ENCODE assay signal across 8 mouse cellular contexts in the genomic region with DNA sequence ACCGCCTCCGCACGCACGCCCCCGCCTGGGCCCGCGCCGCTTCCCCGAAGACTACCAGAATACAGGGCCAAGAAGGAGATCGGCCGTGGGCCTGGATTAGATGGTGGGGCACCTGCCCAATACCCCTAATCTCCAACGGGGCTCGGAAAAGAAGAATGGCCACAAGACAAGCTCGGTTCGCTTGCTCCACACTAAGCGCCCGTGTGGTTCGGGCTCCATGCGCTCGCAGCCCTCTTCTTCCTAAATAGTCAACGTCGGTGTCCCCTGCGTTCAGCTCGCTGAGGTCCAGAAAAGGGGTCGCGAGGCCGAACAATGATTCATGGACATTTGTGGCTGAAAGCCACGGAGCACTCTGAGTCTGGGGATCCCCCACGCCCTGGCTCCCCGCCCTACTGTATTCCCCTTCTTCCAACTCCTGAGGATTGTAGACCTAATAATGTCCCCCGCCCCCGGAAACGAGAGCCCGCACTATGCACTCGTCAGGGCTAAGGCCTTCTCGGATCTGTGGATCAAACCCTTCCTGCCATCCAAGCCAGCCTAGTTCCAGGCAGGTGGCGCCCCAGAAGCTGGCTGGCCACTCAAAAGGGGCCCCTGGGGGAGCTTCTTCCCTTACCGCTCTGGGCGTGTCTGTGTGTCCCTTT. TPM values are rescaled to one million over a fixed set of nuclear protein-coding genes. Genes with fewer than 3 reads are reported as not detected.
DNase-seq lines count a peak whose midpoint lies in the region; ATAC-seq and TF ChIP-seq lines count a peak whose summit lies in the region.

No protein-coding gene starts in this region.

- H3K36me3 ChIP-seq in liver, adult 2 months (ENCODE audit: control insufficient read depth, insufficient read depth, low read length): no peaks in the 10 kb centered on the region
- no peaks in the 10 kb centered on the region for H3K36me3 ChIP-seq in forebrain, embryonic 15.5 days
- no peaks in the 10 kb centered on the region for H3K36me3 ChIP-seq in liver, embryonic 15.5 days (replicated peaks)

- peaks cover 11% of the 10 kb centered on the region for H3K4me1 ChIP-seq in liver, adult 2 months (ENCODE audit: control insufficient read depth, insufficient read depth, low read length)
- H3K4me1 ChIP-seq in forebrain, embryonic 15.5 days: peaks cover 84% of the 10 kb centered on the region
- H3K4me1 ChIP-seq in liver, embryonic 15.5 days (replicated peaks): peaks cover 37% of the 10 kb centered on the region

- no peaks in the 10 kb centered on the region for H3K9me3 ChIP-seq in forebrain, embryonic 15.5 days
- no peaks in the 10 kb centered on the region for H3K9me3 ChIP-seq in liver, embryonic 15.5 days (replicated peaks)

- no peak overlapping the region for H3K9ac ChIP-seq in liver, adult 2 months (ENCODE audit: low read depth, low read length)
- H3K9ac ChIP-seq in forebrain, embryonic 15.5 days (replicated peaks): peak overlapping the region; percentile 66
- H3K9ac ChIP-seq in liver, embryonic 15.5 days: no peak overlapping the region

- TF ChIP-seq CTCF in liver, adult 2 months (IDR thresholded peaks at IDR 0.05; ENCODE audit: low read depth, low read length): no peak

- ATAC-seq in forebrain, embryonic 15.5 days (replicated peaks): 0 out of 2 replicates have a peak, but pooled peaks have one; percentile 2
- no peak for ATAC-seq in liver, embryonic 15.5 days (ENCODE audit: insufficient read depth)

- DNase-seq in liver, adult 2 months (ENCODE audit: extremely low read depth, low read depth, low spot score): no peak
- no peak for DNase-seq in liver
- peak; percentile 73 for DNase-seq in cerebellum, adult 9-10 months
- DNase-seq in right cerebral cortex, postnatal 4 days: no peak
- DNase-seq in left cerebral cortex, adult 9 months (ENCODE audit: low spot score in 2 of 2): no peak
- DNase-seq in T-cell, adult 2 months (ENCODE audit: low spot score): no peak

- H3K27ac ChIP-seq in liver, adult 2 months (replicated peaks; ENCODE audit: insufficient read depth, low read depth, low read length): no peak overlapping the region
- H3K27ac ChIP-seq in forebrain, embryonic 15.5 days (replicated peaks): peak overlapping the region; percentile 27; the same call in 1 of the 2 replicates
- H3K27ac ChIP-seq in liver, embryonic 15.5 days (replicated peaks): no peak overlapping the region

- H3K4me2 ChIP-seq in forebrain, embryonic 15.5 days (replicated peaks): peak overlapping the region; percentile 83
- H3K4me2 ChIP-seq in liver, embryonic 15.5 days: peak overlapping the region; percentile 70

- H3K79me2 ChIP-seq in liver, adult 2 months (ENCODE audit: control insufficient read depth, insufficient read depth, low read length): no peaks in the 10 kb centered on the region

- H3K4me3 ChIP-seq in liver, adult 2 months (ENCODE audit: insufficient read depth, low read depth, low read length): peak overlapping the region; percentile 62; the same call in 1 of the 2 replicates
- H3K4me3 ChIP-seq in forebrain, embryonic 15.5 days: peak overlapping the region; percentile 54
- H3K4me3 ChIP-seq in liver, embryonic 15.5 days (replicated peaks): peak overlapping the region; percentile 42

- TF ChIP-seq POLR2A in liver, adult 2 months (IDR thresholded peaks at IDR 0.05; ENCODE audit: extremely low read depth, insufficient read depth, low read length): no peak

- WGBS in liver, adult 2 months: 1% methylated on average over 33 of the region's 39 CpGs
- under 1% methylated on average over 39 of the region's 39 CpGs for WGBS in forebrain, embryonic 15.5 days
- WGBS in liver, embryonic 15.5 days (ENCODE audit: insufficient replicate concordance): under 1% methylated on average over 39 of the region's 39 CpGs

- peaks cover 41% of the 10 kb centered on the region for H3K27me3 ChIP-seq in liver, adult 2 months (ENCODE audit: control insufficient read depth, insufficient read depth, low read length)
- H3K27me3 ChIP-seq in forebrain, embryonic 15.5 days: peaks cover 29% of the 10 kb centered on the region
- H3K27me3 ChIP-seq in liver, embryonic 15.5 days: peaks cover 100% of the 10 kb centered on the region

RNA-seq across cellular contexts. Expression of gene Nptx1, which starts 0.5 kb away (rescaled TPM):
- 0.07 and 0.09 TPM in 2 replicates for total RNA-seq in liver, adult 2 months (2014; rRNA removed)
- 0.09 and 0.15 TPM in 2 replicates for polyA plus RNA-seq in liver, adult 2 months (2012; rRNA removed)
- polyA plus RNA-seq in forebrain, embryonic 15.5 days (2015; fragmentation: Nextera tagmentation; extraction: Ambion mirVana): 9.0 and 10.2 TPM in 2 replicates
- 0.05 TPM in 1 of 2 replicates, not detected in the other for polyA plus RNA-seq in liver, embryonic 15.5 days (2015; fragmentation: Nextera tagmentation; extraction: Ambion mirVana)

RNA-seq across cellular contexts. Expression of gene Rptor, which starts 54.6 kb away (rescaled TPM):
- total RNA-seq in liver, adult 2 months (2014; rRNA removed): 11.2 and 17.7 TPM in 2 replicates
- 18.4 and 18.6 TPM in 2 replicates for polyA plus RNA-seq in liver, adult 2 months (2012; rRNA removed)
- 12.0 and 13.3 TPM in 2 replicates for polyA plus RNA-seq in forebrain, embryonic 15.5 days (2015; fragmentation: Nextera tagmentation; extraction: Ambion mirVana)
- polyA plus RNA-seq in liver, embryonic 15.5 days (2015; fragmentation: Nextera tagmentation; extraction: Ambion mirVana): 4.9 and 5.9 TPM in 2 replicates

RNA-seq across cellular contexts. Expression of gene Endov, which starts 56.9 kb away (rescaled TPM):
- total RNA-seq in liver, adult 2 months (2014; rRNA removed): 2.3 and 2.6 TPM in 2 replicates
- polyA plus RNA-seq in liver, adult 2 months (2012; rRNA removed): 8.7 and 9.8 TPM in 2 replicates
- 17.3 and 18.5 TPM in 2 replicates for polyA plus RNA-seq in forebrain, embryonic 15.5 days (2015; fragmentation: Nextera tagmentation; extraction: Ambion mirVana)
- 5.3 and 5.8 TPM in 2 replicates for polyA plus RNA-seq in liver, embryonic 15.5 days (2015; fragmentation: Nextera tagmentation; extraction: Ambion mirVana)
